Mouse (Mus musculus) Muller cell, postnatal 12 days (primary cell): ENCODE results near the gene 4930544D05Rik.

Source experiments
- DNase-seq: peaks from one replicate; pipeline ENCODE4 v3.0.0-alpha.2; 2015; ENCODE audit errors: inconsistent ontology term

4930544D05Rik gene

GRCm38 (mm10) chr11:70656456-70656927 is 40.8 kb downstream of the 4930544D05Rik start:
- DNase-seq, result no peak

GRCm38 (mm10) chr11:70656964-70657363 is 41.3 kb downstream of the 4930544D05Rik start, which contains the start of gene Eno3:
Gene Eno3, plus strand, starts transcription at chr11:70657202.
- no peak for DNase-seq

GRCm38 (mm10) chr11:70657573-70657972 is 41.9 kb downstream of the 4930544D05Rik start:
- DNase-seq, result no peak

- no peak for DNase-seq
Observed at GRCm38 (mm10) chr11:70657991-70658390, 42.3 kb downstream of the 4930544D05Rik start.

GRCm38 (mm10) chr11:70658521-70658920 is 42.9 kb downstream of the 4930544D05Rik start:
- DNase-seq, result no peak

- no peak for DNase-seq
Observed at GRCm38 (mm10) chr11:70658942-70659341, 43.3 kb downstream of the 4930544D05Rik start.

GRCm38 (mm10) chr11:70660571-70660970 is 44.9 kb downstream of the 4930544D05Rik start:
- no peak for DNase-seq

GRCm38 (mm10) chr11:70663101-70663500 is 47.5 kb downstream of the 4930544D05Rik start:
- no peak for DNase-seq

GRCm38 (mm10) chr11:70663957-70664356 is 48.3 kb downstream of the 4930544D05Rik start:
- no peak for DNase-seq

GRCm38 (mm10) chr11:70664741-70665140 is 49.1 kb downstream of the 4930544D05Rik start:
- DNase-seq, result no peak
